Mouse (Mus musculus): ENCODE data around the gene Pakap.

Gene Pakap

GRCm38 (mm10) chr4:57574646-57575045 is 6.7 kb downstream of the Pakap start:
- DNase-seq (ENCODE audit: low read depth): peak; percentile 60

GRCm38 (mm10) chr4:57575686-57576085 is 7.7 kb downstream of the Pakap start:
- peak; percentile 84 for DNase-seq (ENCODE audit: low read depth)

GRCm38 (mm10) chr4:57576095-57576494 is 8.1 kb downstream of the Pakap start:
- DNase-seq (ENCODE audit: low read depth): no peak

- DNase-seq (ENCODE audit: low read depth): no peak
Measured at GRCm38 (mm10) chr4:57579683-57580082, 11.7 kb downstream of the Pakap start.

- DNase-seq (ENCODE audit: low read depth): peak; percentile 39
Measured at GRCm38 (mm10) chr4:57585281-57585800, 17.4 kb downstream of the Pakap start.

GRCm38 (mm10) chr4:57586933-57587658 is 19.1 kb downstream of the Pakap start:
- DNase-seq (ENCODE audit: low read depth): no peak

GRCm38 (mm10) chr4:57588356-57588755 is 20.4 kb downstream of the Pakap start:
- DNase-seq (ENCODE audit: low read depth): peak; percentile 69

GRCm38 (mm10) chr4:57592751-57593150 is 24.8 kb downstream of the Pakap start:
- peak; percentile 19 for DNase-seq (ENCODE audit: low read depth)

- no peak for DNase-seq (ENCODE audit: low read depth)
Measured at GRCm38 (mm10) chr4:57599946-57600345, 32.0 kb downstream of the Pakap start.

- no peak for DNase-seq (ENCODE audit: low read depth)
Measured at GRCm38 (mm10) chr4:57600685-57601457, 32.9 kb downstream of the Pakap start.

GRCm38 (mm10) chr4:57601458-57601835 is 33.5 kb downstream of the Pakap start:
- no peak for DNase-seq (ENCODE audit: low read depth)

GRCm38 (mm10) chr4:57601903-57602617 is 34.1 kb downstream of the Pakap start:
- peak; percentile 35 for DNase-seq (ENCODE audit: low read depth)

GRCm38 (mm10) chr4:57606258-57606657 is 38.3 kb downstream of the Pakap start:
- DNase-seq (ENCODE audit: low read depth): peak; percentile 59

- peak; percentile 99 for DNase-seq (ENCODE audit: low read depth)
Measured at GRCm38 (mm10) chr4:57607247-57607942, 39.4 kb downstream of the Pakap start.

GRCm38 (mm10) chr4:57611303-57612077 is 43.5 kb downstream of the Pakap start:
- peak; percentile 84 for DNase-seq (ENCODE audit: low read depth)

- no peak for DNase-seq (ENCODE audit: low read depth)
Measured at GRCm38 (mm10) chr4:57612716-57613115, 44.7 kb downstream of the Pakap start.

- peak; percentile 59 for DNase-seq (ENCODE audit: low read depth)
Measured at GRCm38 (mm10) chr4:57614686-57615085, 46.7 kb downstream of the Pakap start.

GRCm38 (mm10) chr4:57618743-57619142 is 50.8 kb downstream of the Pakap start:
- DNase-seq (ENCODE audit: low read depth): peak; percentile 46

- no peak for DNase-seq (ENCODE audit: low read depth)
Measured at GRCm38 (mm10) chr4:57622816-57623215, 54.8 kb downstream of the Pakap start.

GRCm38 (mm10) chr4:57624819-57625218 is 56.8 kb downstream of the Pakap start:
- DNase-seq (ENCODE audit: low read depth): no peak

GRCm38 (mm10) chr4:57625306-57625705 is 57.3 kb downstream of the Pakap start:
- DNase-seq (ENCODE audit: low read depth): no peak

Measured in NIH3T3 (cell line).